Mouse (Mus musculus) CD4-positive, CD25-positive, alpha-beta regulatory T cell, adult 2 months (primary cell): Measurements from ENCODE around the gene Faah.
A peak's percentile ranks its signal among the peaks of the same experiment; 100 is the strongest.

Source experiments
- DNase-seq: peaks from one replicate; pipeline ENCODE4 v3.0.0-alpha.2; 2012; ENCODE audit warnings: low read depth, low spot score

Faah gene

DNA sequence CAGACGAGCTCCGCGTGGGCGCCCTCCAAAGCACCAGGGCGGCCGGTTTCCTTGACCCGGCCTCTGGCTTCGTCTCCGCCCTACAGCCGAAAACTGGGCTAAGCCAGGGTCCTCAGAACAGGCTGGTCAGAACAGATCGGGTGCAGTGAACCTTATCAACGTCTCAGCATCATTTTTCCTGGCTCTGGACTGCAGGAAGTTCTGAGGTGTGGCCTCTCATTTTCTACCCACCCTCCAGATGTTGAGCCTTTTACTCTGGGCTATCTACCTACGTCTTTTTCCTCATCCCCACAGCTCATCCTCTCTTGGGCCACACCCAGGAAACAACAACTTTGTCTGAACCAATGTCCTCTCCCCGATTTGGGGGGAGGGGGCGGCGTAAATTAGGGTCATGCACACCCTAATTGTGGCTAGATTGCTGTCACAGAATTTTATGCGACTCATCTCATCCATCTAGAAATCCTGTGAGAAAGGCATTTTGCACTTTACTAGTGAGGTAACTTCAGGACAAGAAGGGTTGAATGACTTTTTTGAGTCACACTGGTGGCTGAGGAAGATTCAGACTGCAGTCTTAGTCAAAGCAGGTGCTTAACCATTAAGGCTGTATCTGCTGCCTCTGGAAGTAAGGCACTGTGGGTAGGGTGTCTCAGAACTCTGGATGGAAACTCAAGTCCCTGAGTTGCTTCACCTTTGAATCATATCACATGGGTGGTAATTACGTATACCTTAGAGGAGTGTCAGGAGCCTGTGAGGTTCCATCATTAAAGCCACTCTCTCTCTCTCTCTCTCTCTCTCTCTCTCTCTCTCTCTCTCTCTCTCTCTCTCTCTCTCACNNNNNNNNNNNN is at the start of gene Faah:
Faah (minus strand) TSS at position 25 of the 845 bp plus-strand sequence.
- peak; percentile 64 for DNase-seq

DNA sequence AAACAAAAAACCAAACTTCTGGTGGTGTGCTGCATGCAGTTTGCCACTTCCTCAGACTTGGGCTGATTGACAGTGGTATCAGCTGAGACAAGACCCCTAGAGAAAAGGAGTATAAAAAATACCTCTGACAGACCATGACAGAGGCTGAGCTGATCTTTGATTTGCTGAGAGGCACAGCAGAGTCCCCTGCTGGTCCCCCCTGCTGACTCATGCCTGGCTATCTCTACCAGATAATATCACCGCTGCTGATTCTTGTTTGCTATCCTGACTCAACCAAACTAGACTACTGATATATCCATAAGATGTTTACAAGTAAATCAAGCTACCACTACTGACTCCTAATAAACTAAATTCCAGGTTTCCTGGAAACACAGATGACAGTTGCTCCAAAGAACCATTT is 46.1 kb upstream of the Faah start:
- DNase-seq, result no peak

DNA sequence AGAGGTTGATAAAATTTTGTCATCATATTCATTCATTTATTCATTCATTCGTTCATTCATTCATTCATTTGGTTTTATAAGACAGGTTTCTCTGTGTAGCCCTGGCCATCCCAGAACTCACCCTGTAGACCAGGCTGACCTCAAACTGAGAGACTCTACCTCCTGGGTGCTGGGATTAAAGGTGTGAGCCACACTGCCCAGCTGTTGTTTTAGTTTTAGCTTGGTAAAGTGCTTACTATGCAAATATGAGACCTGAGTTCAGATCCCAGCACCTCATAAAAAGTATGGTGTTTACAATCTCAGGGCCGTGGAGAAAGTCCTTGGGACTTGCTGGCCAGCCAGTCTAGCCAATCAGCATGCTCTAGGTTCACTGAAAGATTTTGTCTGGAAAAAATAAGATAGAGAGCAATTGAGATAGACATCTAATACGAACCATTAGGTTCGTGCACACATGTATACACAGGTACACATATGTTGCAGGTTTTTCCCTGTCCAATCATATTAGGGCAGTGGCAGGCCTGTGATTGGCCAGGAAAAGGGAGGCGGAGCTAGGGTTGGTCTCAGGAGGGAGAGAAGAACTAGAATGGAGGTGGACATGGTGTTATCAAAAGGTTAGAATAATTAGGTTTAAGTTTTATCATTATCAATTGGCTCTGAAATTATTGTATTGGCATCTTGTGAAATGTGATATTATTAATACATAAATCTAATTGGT is 41.4 kb upstream of the Faah start:
- no peak for DNase-seq

DNA sequence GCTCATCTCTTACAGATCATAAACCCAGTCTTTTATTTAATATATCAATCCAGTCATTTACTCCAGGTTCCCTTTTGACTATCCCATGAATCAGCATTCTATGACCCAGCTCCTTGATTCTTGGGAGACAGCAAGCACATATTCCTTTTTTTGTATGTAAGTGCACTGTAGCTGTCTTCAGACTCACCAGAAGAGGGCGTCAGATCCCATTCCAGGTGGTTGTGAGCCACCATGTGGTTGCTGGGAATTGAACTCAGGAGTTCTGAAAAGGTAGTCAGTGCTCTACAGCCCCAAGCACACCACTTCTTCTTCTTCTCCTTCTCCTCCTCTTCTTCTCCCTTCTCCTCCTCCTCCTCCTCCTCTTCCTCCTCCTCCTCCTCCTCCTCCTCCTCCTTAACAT is 39.8 kb upstream of the Faah start:
- peak; percentile 25 for DNase-seq

DNA sequence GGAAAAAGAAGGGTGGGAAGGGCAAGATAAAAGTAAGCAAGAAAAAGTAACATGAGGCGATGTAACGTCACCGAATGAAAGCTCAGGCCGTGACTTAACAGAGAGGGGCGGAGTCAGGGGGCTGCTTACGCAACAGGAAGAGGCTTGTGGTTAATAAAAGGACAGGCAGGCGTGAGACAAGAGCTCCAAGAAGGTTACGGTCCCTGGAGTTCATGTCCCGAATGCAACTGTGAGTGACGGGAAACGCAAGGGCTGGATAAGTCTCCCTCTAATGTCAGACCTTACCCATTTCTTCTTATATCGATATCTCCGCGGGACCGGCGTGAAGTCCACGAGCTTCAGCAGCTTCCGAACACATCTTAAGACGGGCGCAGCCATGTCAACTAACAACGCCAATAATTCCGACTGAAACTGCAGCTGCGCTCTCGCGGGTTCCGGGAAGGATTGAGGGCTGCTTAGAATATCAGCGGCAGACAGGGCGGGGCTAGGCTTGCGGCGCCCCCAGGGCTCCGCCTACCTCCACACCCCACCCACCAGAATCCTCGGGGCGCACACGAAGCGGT is 35.8 kb upstream of the Faah start, which contains the start of gene Nsun4:
Nsun4 (minus strand) TSS at position 478 of the 563 bp plus-strand sequence.
- DNase-seq, result peak; percentile 97

DNA sequence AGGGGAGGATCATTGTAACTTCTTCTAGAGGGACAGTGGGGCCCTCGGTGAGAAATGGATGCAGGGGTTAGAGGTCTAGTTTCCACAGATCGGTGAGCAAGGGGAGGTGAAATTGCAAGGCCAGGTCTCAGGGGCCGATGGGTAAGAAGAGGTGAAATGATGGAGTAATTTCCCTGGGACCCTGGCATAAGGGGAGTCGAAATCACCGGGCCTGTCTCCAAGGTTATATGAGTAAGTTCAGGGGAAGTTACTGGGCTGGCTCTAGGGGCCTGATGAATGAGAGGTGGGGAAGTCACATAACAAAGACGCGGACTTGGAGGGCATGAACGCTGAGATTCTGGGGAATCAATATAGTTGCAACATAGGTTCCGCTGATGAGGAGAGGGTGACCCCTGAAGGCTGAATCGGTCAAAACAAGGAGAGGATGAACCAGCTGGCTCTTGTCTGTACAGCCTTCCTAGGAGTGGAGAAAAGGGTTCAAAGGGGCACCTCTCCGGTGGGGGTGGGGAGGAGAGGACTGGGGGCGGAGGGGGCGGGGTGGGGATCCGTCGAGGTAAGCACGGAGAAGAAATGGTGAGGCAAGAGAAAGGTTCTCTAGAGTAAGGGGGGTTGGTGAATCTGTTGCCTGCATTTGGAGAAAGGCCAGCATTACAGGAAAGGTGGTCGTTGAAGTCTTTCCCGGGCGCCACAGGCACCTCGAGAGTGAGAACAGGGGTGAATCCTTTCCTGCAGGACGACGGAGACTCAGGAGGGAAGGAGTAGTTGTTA is 35.0 kb upstream of the Faah start:
- peak; percentile 77 for DNase-seq

DNA sequence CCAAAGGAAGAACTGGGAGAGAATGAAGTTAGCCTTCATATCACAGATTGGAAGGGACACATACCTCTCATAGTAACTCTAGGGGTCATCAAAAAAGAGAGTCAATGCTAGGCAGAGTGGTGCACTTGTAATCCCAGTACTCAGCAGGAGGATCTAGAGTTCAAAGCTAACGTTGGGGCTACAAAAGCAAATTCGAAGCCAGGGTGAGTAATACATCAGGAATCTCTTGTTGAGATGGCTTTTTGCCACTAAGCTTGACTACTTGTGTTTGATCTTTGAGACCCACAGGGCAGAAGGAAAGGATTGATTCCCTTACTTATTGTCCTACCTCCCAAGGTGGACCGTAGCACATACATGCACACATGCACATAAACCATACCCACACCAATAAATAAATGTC is 31.5 kb upstream of the Faah start:
- DNase-seq, result no peak

DNA sequence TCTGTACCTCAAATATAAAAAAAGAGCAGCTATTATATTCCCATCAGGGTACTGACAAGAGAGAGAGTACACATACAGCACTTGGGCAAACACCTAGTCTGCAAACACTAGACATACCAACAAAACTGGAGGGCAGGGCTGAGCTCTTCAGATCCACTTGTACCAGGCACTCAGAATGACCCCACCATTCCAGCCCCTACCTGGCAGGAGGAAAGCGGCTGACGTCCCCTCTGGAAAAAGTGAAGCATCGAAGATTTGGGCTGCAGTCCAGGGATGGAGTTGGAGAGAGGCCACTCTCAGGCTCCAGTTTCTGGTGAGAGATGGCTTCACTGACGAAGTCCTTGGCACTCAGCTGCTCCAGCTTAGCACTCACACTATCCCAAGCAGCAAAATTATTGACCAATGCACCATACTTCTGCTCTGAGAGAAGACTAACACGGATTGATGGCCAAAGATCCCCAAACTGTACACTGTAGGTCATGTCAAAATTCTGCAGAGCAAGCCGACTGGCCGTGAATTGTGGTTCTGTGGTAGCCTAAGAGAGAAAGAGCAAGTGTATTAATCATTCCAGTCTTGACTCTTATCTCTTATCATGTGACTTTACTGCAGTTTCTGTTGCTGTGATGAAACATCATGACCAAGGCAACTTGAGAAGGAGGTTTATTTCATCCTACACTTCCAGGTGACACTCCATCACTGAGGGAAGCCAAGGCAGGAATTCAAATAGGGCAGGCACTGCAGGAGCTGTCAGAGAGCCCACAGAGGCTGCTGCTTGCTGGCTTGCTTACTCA is 30.6 kb upstream of the Faah start:
- no peak for DNase-seq

DNA sequence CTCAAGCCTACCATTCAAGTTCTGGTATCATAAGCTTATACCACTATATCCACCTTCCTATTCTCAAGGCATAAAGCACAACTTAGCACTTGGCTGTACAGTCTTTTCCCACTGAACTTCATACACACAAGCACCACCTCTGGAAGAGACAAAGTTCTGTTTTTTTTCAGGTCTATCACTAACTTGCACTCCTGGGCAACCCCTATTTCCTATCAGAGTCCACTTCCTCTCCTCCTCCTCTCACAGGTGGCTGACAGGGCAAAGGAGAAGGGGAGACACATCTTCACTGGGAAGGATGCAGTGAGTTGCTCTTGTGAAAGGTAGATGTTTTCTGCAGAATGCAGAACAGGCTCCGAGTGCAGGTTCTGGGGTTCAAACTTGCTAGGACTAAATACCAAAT is 30.0 kb upstream of the Faah start:
- no peak for DNase-seq

DNA sequence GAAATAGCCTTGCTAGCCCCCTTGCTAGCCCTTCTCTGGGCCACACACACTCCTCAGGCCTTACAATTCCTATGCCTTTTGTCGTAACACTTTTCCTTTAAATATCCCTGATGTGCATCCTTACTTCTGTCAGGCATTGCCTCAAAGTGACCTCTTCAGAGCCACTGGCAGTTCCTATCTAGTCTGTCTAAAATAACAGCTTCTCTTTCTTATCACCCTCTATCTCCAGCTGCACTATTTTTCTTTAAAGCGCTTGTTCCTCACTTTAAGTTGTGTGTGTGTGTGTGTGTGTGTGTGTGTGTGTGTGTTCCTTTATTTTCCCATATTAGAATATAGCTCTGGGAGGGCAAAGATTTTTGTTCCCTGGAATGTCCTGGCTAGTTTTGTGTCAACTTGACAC is 28.9 kb upstream of the Faah start:
- DNase-seq, result no peak

DNA sequence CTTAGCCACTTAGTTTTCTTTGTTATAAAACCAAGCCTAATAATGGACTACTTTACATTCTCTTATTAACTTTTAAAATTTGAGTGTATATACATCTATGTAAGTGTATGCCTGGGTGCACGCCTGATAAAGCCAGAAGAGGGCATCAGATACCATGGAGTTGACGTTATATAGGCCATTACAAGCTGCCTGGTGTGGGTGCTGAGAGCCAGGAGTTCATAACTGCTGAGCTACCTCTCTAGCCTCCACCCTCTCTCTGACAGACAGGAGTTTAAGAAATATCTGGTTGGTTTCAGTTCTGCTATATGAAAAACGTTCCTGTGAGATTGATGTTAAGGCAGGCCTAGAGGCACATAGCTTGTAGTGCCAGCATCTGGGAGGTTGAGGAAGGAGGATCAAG is 24.5 kb upstream of the Faah start:
- peak; percentile 35 for DNase-seq

DNA sequence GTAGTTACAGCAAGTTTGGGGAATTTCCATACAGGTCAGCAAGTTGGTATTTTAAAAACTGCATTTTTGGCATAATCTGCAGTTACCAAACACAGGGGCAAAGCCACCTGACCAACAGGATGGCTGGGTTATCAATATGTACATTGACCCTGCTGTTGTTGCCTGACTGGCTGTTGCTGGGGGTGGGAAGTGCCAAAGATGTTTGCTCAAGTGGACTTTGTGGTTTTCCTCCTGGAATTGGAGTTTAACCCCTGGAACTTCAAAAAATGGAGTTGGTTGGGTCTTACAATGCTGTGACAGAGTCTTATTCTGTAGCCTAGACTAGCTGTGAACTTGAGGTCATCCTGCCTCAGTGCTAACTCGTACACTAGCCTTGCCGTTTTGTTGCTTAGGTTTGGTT is 22.7 kb upstream of the Faah start:
- DNase-seq, result no peak

DNA sequence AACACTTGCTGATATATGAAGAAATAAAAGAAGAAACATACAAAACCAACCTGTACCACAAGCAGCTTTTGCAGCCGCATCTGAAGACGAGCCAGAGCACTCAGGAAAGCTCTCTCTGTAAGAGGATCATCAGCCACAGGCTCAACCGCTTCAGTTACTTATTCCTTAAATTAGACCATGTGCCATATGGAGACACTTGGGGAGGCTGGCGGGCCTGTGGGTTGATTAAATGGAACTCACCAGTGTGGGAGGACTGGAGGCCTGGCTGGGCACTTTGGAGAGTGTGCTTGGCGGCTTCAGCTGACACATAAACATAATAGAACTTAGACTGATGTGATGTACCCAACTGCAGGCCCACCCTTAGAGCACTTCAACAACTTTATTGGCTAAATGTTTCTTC is 15.6 kb upstream of the Faah start:
- DNase-seq, result no peak

DNA sequence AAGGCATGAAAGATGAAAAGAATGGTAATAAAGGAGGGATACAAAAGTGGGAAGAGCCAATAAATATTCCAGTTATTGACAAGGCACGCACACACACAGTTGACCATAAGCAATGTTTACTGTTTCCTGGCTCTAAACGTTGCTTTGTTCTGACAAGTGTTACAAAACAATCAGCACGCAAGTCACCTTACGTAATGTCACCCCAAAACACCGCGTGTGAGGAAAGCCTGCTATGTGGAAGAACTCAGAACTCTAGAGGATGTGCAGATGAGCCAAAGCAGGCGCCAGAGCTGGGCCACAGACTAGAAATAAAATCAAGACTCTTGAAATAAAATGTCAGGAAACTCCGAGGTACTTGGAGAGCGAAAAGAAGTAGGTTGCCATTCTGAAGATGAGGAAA is 15.2 kb upstream of the Faah start:
- DNase-seq, result no peak

DNA sequence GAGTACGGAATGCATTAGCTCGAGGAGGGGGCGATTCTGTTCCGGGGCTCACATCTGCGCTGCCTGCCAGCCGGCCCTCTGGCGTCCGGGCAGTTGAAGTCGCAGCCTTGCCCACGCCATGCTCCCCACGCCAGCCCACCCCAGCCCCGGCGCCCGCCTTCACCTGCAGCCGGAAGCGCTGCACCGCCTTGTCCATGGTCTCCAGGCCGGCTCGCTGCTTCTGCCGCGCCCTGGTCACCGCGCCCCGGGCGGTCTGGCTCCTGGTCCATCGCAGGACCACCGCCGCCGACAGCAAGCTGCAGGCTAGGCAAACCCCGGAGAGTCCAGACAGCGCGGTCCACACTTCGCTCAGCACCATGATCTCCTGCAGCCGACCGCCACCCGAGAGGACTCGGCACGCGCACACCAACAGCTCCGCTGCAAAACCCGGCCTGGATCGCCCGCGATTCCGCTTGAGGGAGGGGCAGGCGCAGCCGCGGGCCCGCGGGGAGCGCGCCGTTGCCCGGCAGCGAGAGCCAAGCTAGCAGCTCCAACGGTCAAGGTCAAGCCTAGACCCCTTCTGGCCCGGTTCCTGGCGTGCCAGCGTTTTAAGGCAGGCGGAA is 325 bp downstream of the Faah start:
- DNase-seq, result peak; percentile 80

DNA sequence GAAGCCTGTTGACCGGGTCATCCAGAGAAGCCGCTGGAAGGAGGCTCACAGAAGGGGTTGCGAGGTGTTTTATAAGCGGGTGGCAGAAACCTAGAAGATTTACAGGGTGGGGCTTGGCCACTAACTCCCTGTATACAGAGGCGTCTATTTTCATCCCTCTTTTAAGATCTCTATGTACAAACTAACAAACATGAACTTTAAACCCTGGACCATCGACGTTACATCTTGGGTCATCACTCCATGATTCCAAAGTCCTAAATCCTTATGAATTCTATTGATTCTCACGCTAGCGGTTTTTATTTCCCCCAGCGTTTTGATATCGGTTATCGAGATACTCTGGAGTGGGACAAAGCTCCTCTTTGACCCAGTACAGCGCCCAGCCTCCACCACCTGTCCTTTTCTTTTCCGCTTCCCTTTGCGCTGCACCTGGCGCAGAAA is 845 bp downstream of the Faah start:
- DNase-seq, result no peak

DNA sequence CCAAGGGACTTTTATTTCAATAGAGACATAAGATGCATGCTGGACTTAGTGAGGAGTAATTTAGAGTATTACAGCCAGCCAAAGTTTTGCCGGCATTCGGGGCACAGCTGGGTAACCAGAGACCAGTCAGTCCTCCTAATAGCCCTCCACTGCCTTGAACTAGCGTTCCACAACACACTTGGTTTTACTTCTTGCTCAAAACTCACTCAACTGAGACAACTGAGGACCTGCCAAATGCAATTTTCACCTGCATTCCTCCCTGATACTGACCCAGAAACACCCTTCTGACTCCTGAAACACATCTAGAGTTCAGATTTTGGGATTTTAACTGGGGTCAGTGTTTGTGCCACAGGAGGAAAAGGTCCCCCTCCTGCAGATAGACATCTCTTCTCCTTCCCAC is 1.3 kb downstream of the Faah start:
- DNase-seq, result peak; percentile 18

DNA sequence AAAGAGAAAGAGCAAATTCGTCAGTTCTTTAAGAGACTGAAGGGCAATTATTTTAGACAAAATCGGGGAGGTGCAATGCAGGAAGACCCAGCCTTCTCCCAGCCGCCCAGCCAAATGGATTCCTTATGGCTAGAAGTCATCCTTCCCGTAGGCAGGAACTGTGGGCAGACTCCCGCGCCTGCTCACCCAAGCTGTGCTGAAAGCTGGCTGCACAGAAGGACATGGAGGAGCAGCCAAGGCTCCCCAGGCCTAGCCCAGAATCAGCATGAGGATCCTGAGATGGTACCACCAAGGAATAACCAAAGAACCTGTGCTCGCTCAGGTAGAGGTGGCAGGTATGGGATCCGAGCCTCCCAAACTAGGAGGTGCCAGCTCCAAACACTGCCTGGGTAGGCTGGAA is 1.7 kb downstream of the Faah start:
- DNase-seq, result peak; percentile 24

DNA sequence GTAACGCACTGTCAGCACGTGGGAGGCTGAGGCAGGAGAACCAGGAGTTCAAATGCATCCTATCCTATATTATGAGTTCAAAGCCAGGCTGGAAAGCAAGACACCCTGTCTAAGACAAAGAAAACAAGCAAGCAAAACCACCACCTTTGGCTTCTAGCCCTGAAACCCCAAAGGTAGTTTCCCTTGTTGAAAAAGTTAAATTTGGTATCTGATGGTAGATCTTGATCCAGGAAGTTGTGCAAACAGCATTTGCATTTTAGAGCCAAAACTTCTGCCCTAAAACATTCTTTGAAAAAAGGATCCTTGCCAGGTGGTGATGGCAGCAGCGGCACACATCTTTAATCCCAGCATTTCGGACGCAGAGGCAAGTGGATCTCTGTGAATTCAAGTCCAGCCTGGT is 2.2 kb downstream of the Faah start:
- DNase-seq, result peak; percentile 76

DNA sequence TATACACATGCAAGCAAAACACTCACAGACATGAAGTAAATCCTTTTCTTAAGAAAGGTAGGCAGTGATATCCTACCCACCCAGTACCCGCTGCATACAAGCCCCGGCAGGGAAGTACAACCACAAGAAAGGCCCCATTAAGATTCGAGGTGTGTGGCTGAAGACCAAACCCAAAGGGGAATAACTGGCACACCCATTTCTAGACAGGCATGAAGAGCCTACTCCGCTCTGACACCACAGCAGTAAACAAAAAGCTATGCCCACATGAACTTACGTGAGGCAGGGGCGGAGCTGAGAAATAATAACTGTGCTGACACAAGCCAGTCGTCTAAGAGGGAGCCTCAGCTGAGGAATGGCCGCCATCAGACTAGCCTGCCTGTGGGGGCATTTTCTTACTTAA is 7.5 kb downstream of the Faah start:
- DNase-seq, result peak; percentile 80

DNA sequence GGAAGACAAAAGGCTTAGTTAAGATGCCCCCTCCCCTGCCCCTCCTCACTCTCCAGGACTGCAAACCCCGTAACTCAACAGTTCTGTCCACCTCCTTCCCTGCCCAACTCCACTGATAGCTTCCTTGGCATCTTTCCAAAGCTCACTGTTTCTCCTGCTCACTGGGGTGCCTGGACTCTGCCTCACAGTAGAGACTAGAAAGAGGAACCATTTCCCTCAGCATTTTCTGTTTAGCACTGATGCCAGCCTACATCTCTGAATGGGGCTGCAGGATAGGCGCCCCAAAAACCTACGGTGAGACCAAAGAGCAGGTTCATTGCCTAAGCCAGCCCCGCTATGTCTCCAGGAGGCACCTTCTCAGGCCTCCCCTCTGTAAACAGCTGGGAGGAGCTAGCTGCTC is 16.5 kb downstream of the Faah start:
- DNase-seq, result no peak
